Mouse (Mus musculus): ENCODE results near the gene Jazf1.

GRCm38 (mm10) chr6:52937916-52938315 is 130.5 kb downstream of the Jazf1 start:
- TF ChIP-seq GATA1 (IDR thresholded peaks at IDR 0.05; ENCODE audit: low read length) (no peak), TAL1 (IDR thresholded peaks at IDR 0.05; ENCODE audit: low read length) (no peak)
